Mouse (Mus musculus) bone marrow macrophage, adult 2 months (primary cell): Measurements from ENCODE around the gene Plpp3.

Experiments
- CTCF ChIP-seq: IDR thresholded peaks from 2 replicates; pipeline ENCODE4 v1.5.1; 2012; ENCODE audit warnings: low read depth, mild to moderate bottlenecking, low read length, moderate library complexity
- POLR2A ChIP-seq: IDR thresholded peaks from 2 replicates; pipeline ENCODE4 v1.6.1; 2012; ENCODE audit warnings: mild to moderate bottlenecking, low read depth, low read length, borderline replicate concordance

DNA sequence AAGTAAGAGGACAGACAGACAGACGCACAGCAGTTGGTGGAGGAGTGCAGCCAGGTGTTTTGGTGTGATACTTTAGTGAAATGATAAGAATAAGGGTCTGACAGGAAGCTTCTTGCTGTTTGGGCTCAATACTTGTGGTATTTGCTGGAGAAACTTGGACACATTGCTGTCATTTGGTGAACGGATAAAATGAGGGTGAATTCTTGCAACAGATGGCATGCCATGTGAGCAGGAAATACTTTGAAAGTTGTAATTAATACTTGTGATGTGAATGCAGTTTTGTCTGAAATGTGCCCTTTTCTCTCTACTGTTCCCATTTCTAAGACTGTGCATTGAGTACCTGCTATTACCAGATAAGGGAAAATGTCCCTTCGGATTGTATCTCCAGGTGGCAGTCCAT is 14.3 kb downstream of the Plpp3 start:
- TF ChIP-seq CTCF = no peak
- TF ChIP-seq POLR2A = no peak
